Mouse (Mus musculus): ENCODE measurements at regions not wholly inside any gene's neighbourhood (a gene's known extent, or its start where the extent isn't known, plus 50 kb on each side); places are given as distances from the start of the nearest gene placed in this dataset.

DNA sequence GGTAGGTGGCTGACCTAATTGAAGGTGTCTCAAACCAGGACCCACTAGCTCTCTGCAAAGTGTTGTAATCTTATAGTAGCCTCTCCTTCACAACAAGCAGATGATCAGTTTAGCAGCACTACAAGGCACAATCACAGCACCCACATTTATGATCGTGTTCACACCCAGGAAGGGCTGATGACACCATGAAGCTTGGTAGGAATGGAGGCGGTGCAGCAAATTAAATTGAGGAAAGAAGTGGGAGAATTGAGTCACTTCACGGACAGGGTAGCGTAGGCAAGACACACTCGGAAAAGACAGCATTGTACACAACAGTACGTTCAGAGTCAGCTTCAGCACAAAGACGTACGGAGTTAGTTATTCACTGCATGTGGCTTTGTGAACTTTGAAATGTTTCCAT, 94.4 kb upstream of the Serp2 start:
- no peak overlapping the region for H3K9ac ChIP-seq (ENCODE audit: low read length)
- no peaks in the 10 kb centered on the region for H3K36me3 ChIP-seq (ENCODE audit: control insufficient read depth, insufficient read depth, low read length)
- no peak overlapping the region for H3K4me3 ChIP-seq (ENCODE audit: low read depth, low read length)
- no peaks in the 10 kb centered on the region for H3K9me3 ChIP-seq (ENCODE audit: control insufficient read depth, low read length)
- no peak overlapping the region for H3K27ac ChIP-seq (ENCODE audit: low read depth, low read length)
- 88% methylated on average over 8 of the region's 8 CpGs for WGBS
- H3K4me2 ChIP-seq (ENCODE audit: low read depth): no peak overlapping the region
- peaks cover 8% of the 10 kb centered on the region; the same call in 1 of the 2 replicates for H3K4me1 ChIP-seq (ENCODE audit: control insufficient read depth, insufficient read depth, low read length)
- DNase-seq (ENCODE audit: low spot score): no peak
- H3K27me3 ChIP-seq (ENCODE audit: control insufficient read depth, insufficient read depth, low read length): no peaks in the 10 kb centered on the region
- ATAC-seq (ENCODE audit: insufficient read depth, low FRiP score, low TSS enrichment): no peak

DNA sequence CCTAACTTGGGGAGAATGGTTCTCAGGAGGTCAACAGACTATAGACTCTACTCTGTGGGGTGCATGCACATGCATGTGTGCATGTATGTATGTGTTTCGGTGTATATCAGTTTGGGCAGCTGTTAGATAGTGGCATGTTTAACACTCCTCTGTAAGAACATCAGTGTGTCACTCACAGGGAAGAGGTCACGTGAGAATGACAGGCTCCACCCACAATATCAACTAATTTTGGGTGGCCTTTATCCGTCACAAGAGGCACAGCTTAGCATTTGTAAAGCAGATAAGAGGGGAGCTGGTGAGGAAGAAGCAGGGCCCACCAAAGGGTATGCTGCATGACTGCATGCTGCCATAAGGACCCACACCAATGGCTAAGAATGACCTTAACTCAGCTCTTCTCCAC, 93.2 kb upstream of the Serp2 start:
- ATAC-seq (ENCODE audit: insufficient read depth, low FRiP score, low TSS enrichment): no peak
- no peak overlapping the region for H3K4me3 ChIP-seq (ENCODE audit: low read depth, low read length)
- DNase-seq (ENCODE audit: low spot score): no peak
- no peak overlapping the region for H3K4me2 ChIP-seq (ENCODE audit: low read depth)
- peaks cover 8% of the 10 kb centered on the region; the same call in 1 of the 2 replicates for H3K4me1 ChIP-seq (ENCODE audit: control insufficient read depth, insufficient read depth, low read length)
- H3K27me3 ChIP-seq (ENCODE audit: control insufficient read depth, insufficient read depth, low read length): no peaks in the 10 kb centered on the region
- no peaks in the 10 kb centered on the region for H3K9me3 ChIP-seq (ENCODE audit: control insufficient read depth, low read length)
- H3K36me3 ChIP-seq (ENCODE audit: control insufficient read depth, insufficient read depth, low read length): no peaks in the 10 kb centered on the region
- H3K9ac ChIP-seq (ENCODE audit: low read length): no peak overlapping the region
- no peak overlapping the region for H3K27ac ChIP-seq (ENCODE audit: low read depth, low read length)
- WGBS: 96% methylated on average over 3 of the region's 3 CpGs

DNA sequence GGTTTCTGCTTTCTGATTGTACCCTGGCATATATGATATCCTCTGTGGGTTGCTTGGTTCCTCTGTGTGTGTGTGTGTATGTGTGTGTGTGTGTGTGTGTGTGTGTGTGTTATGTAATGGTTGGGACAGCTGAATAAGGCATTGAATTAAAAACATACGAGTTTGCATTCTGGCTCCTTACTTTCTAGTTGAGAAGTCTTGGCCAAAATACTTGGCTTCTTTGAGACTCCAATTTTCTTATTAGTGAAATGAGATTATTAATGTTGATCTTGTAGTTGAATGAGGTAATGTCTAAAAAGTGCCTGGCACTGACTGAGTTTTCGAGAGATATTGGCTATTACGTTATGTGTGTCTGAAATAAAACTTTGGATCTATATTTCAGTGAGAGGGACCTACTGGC, 88.0 kb upstream of the Serp2 start:
- H3K4me2 ChIP-seq (ENCODE audit: low read depth): no peak overlapping the region
- no peaks in the 10 kb centered on the region for H3K9me3 ChIP-seq (ENCODE audit: control insufficient read depth, low read length)
- H3K4me3 ChIP-seq (ENCODE audit: low read depth, low read length): no peak overlapping the region
- DNase-seq (ENCODE audit: low spot score): no peak
- 88% methylated on average over 3 of the region's 3 CpGs for whole genome bisulfite sequencing
- no peak for ATAC-seq (ENCODE audit: insufficient read depth, low FRiP score, low TSS enrichment)
- H3K27ac ChIP-seq (ENCODE audit: low read depth, low read length): no peak overlapping the region
- H3K36me3 ChIP-seq (ENCODE audit: control insufficient read depth, insufficient read depth, low read length): no peaks in the 10 kb centered on the region
- H3K27me3 ChIP-seq (ENCODE audit: control insufficient read depth, insufficient read depth, low read length): no peaks in the 10 kb centered on the region
- H3K9ac ChIP-seq (ENCODE audit: low read length): no peak overlapping the region
- no peaks in the 10 kb centered on the region for H3K4me1 ChIP-seq (ENCODE audit: control insufficient read depth, insufficient read depth, low read length)

DNA sequence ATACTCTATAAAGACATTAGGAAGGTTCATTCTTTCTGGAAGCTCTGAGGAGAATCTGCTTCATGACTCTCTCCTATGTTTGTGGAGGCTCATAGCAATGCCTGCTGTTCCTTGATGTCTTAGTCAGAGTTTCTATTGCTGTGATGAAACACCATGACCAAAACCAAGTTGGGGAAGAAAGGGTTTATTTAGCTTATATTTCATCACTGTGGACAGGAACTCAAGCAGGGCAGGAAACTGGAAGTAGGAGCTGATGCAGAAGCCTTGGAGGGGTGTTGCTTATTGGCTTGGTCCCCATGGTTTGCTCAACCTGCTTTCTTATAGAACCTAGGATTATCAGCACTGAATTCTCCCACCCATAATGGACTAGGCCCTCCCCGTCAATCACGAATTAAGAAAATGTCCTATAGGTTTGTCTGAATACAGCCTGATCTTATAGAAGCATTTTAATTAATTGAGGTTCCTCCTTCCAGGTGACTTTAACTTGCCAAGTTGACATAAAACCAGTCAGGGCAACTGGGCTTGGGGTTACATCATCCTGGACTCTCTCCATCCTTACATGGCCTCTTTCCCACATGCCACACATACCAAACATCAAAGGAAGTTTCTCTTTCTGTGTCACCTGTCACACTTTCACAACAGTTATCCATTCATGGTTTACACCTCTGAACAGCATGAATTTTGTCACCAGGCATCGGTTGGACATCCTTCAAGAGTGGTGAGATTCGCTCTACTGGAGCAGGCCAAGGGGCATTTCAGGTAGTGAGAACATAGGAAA, 85.3 kb upstream of the Serp2 start:
- H3K4me3 ChIP-seq (ENCODE audit: low read depth, low read length): no peak overlapping the region
- ATAC-seq (ENCODE audit: insufficient read depth, low FRiP score, low TSS enrichment): no peak
- 89% methylated on average over 4 of the region's 4 CpGs for WGBS
- no peaks in the 10 kb centered on the region for H3K4me1 ChIP-seq (ENCODE audit: control insufficient read depth, insufficient read depth, low read length)
- no peaks in the 10 kb centered on the region for H3K27me3 ChIP-seq (ENCODE audit: control insufficient read depth, insufficient read depth, low read length)
- H3K36me3 ChIP-seq (ENCODE audit: control insufficient read depth, insufficient read depth, low read length): no peaks in the 10 kb centered on the region
- no peak overlapping the region for H3K9ac ChIP-seq (ENCODE audit: low read length)
- H3K9me3 ChIP-seq (ENCODE audit: control insufficient read depth, low read length): no peaks in the 10 kb centered on the region
- no peak overlapping the region for H3K27ac ChIP-seq (ENCODE audit: low read depth, low read length)
- no peak for DNase-seq (ENCODE audit: low spot score)
- no peak overlapping the region for H3K4me2 ChIP-seq (ENCODE audit: low read depth)

DNA sequence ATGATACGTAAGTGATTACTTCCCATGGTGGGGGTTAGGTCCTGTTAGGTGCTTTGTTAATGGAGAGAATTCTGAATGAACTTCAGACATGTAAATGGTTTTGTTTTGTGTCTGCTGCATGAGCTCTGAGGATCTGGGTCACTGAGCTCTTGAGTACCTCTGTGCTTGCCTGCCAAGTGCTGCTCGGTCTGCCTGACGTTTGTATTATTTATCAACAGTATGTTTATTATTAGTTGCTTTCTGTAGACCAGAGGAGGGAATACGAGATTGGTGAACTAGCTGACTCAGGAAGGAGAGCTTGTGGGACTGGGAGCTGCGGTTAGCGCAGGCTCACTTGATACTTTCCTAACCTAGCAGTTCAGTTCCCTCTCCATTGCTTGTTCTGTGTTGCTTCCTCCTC, 76.5 kb upstream of the Serp2 start:
- ATAC-seq (ENCODE audit: insufficient read depth, low FRiP score, low TSS enrichment) (no peak), DNase-seq (ENCODE audit: low spot score) (no peak)
- H3K36me3 ChIP-seq (ENCODE audit: control insufficient read depth, insufficient read depth, low read length): no peaks in the 10 kb centered on the region
- no peak overlapping the region for H3K27ac ChIP-seq (ENCODE audit: low read depth, low read length)
- WGBS: 77% methylated on average over 6 of the region's 6 CpGs
- no peaks in the 10 kb centered on the region for H3K27me3 ChIP-seq (ENCODE audit: control insufficient read depth, insufficient read depth, low read length)
- no peak overlapping the region for H3K4me2 ChIP-seq (ENCODE audit: low read depth)
- H3K4me3 ChIP-seq (ENCODE audit: low read depth, low read length): no peak overlapping the region
- H3K9me3 ChIP-seq (ENCODE audit: control insufficient read depth, low read length): no peaks in the 10 kb centered on the region
- H3K4me1 ChIP-seq (ENCODE audit: control insufficient read depth, insufficient read depth, low read length): no peaks in the 10 kb centered on the region
- H3K9ac ChIP-seq (ENCODE audit: low read length): no peak overlapping the region

DNA sequence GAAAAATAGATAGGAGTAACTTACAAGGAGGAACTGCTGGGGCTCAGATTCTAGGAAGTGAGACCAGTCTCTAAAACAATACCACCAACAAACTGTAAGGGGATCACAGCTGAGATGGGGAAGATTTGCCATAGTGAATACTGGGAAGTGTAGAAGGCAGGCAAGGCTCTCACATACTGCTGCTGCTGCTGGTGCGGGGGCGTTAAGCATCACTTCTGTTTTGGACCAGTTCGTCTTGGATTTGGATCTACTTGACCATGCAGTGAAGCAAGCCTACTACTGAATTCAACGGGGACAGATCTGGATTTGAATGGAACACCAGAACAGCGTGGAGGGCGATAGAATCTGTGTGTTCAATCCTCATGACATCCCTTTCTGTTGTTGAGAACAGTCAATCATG, 76.1 kb upstream of the Serp2 start:
- Histone ChIP-seq H3K27ac (ENCODE audit: low read depth, low read length) (no peak overlapping the region), H3K4me2 (ENCODE audit: low read depth) (no peak overlapping the region), H3K9ac (ENCODE audit: low read length) (no peak overlapping the region), H3K4me3 (ENCODE audit: low read depth, low read length) (no peak overlapping the region), H3K27me3 (ENCODE audit: control insufficient read depth, insufficient read depth, low read length) (no peaks in the 10 kb centered on the region), H3K9me3 (ENCODE audit: control insufficient read depth, low read length) (no peaks in the 10 kb centered on the region), H3K36me3 (ENCODE audit: control insufficient read depth, insufficient read depth, low read length) (no peaks in the 10 kb centered on the region), H3K4me1 (ENCODE audit: control insufficient read depth, insufficient read depth, low read length) (no peaks in the 10 kb centered on the region)
- no peak for ATAC-seq (ENCODE audit: insufficient read depth, low FRiP score, low TSS enrichment)
- 81% methylated on average over 6 of the region's 6 CpGs for WGBS
- no peak for DNase-seq (ENCODE audit: low spot score)

DNA sequence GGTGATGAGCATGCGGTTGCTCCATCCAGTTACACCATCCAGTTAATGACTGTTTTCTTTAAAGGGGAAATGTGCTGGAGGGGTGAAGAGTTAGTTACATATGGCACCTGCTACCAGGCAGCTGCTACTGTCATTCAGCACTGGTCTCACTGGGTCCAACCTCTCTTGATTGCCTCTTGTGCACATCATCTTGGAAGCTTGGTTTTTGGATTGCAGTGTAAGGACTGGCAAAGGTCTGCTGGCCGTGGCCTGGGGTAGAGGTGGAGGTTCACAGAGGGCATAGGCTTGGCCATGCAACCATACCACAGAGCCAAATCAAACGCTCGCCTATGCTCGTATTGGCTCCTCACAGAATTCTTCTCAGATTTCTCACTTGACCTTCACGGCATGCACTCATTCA, 75.1 kb upstream of the Serp2 start:
- no peak for ATAC-seq (ENCODE audit: insufficient read depth, low FRiP score, low TSS enrichment)
- Histone ChIP-seq H3K27ac (ENCODE audit: low read depth, low read length) (no peak overlapping the region), H3K4me1 (ENCODE audit: control insufficient read depth, insufficient read depth, low read length) (no peaks in the 10 kb centered on the region), H3K9me3 (ENCODE audit: control insufficient read depth, low read length) (no peaks in the 10 kb centered on the region), H3K27me3 (ENCODE audit: control insufficient read depth, insufficient read depth, low read length) (no peaks in the 10 kb centered on the region), H3K9ac (ENCODE audit: low read length) (no peak overlapping the region), H3K36me3 (ENCODE audit: control insufficient read depth, insufficient read depth, low read length) (no peaks in the 10 kb centered on the region), H3K4me3 (ENCODE audit: low read depth, low read length) (no peak overlapping the region), H3K4me2 (ENCODE audit: low read depth) (no peak overlapping the region)
- WGBS: 74% methylated on average over 6 of the region's 6 CpGs
- DNase-seq (ENCODE audit: low spot score): no peak

DNA sequence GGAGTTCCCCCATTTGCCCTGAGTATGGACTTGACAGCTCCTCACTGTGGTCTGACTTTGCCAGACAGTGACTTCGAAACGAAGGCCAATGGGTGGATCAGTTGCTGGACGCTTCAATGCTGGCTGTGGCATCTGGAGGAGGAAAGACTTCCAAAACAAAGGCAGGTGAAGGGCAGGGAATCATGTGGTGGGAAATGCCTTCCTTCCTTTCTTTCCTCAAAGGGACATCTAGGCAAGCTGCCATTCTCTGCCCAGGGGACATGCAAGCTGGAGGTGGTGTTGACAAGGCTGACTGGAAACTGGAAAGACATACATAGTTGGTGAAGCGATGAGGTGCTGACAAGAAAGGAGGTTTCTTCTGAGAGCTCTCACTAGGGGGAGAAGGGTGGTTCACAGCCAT, 74.5 kb upstream of the Serp2 start:
- DNase-seq (ENCODE audit: low spot score) (no peak), ATAC-seq (ENCODE audit: insufficient read depth, low FRiP score, low TSS enrichment) (no peak)
- Histone ChIP-seq H3K27me3 (ENCODE audit: control insufficient read depth, insufficient read depth, low read length) (no peaks in the 10 kb centered on the region), H3K9me3 (ENCODE audit: control insufficient read depth, low read length) (no peaks in the 10 kb centered on the region), H3K9ac (ENCODE audit: low read length) (no peak overlapping the region), H3K4me2 (ENCODE audit: low read depth) (no peak overlapping the region), H3K27ac (ENCODE audit: low read depth, low read length) (no peak overlapping the region), H3K4me1 (ENCODE audit: control insufficient read depth, insufficient read depth, low read length) (no peaks in the 10 kb centered on the region), H3K4me3 (ENCODE audit: low read depth, low read length) (no peak overlapping the region), H3K36me3 (ENCODE audit: control insufficient read depth, insufficient read depth, low read length) (no peaks in the 10 kb centered on the region)
- 86% methylated on average over 4 of the region's 4 CpGs for WGBS

DNA sequence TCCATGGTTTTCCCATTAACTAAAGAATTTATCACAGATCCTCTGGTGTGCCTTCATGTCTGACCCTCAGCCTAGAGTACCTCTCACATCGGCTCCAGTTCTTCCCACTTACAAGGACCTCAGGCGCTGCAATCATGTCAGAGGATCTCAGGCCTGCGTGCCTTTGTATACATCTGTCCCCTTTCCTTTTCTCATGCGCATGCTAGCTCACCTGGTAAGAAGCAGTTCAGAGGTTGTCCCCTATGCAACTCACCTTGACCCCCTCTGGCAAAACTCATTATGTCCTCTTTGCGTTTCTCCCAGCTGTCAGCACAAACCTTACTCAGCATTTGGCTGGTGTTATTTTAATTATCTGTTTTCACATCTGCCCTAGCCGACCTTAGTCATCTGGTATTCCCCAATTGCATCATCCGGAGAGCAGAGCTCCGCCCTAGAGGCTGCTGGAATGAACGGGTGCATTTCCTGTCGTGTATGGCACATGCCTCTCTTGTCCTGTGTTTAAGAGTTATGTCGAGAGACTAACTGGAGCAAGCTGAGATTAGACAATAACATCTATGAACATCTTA, 73.3 kb upstream of the Serp2 start:
- DNase-seq (ENCODE audit: low spot score) (no peak), ATAC-seq (ENCODE audit: insufficient read depth, low FRiP score, low TSS enrichment) (no peak)
- Histone ChIP-seq H3K36me3 (ENCODE audit: control insufficient read depth, insufficient read depth, low read length) (no peaks in the 10 kb centered on the region), H3K9me3 (ENCODE audit: control insufficient read depth, low read length) (no peaks in the 10 kb centered on the region), H3K4me1 (ENCODE audit: control insufficient read depth, insufficient read depth, low read length) (peaks cover 5% of the 10 kb centered on the region; the same call in 1 of the 2 replicates), H3K9ac (ENCODE audit: low read length) (no peak overlapping the region), H3K4me3 (ENCODE audit: low read depth, low read length) (no peak overlapping the region), H3K27me3 (ENCODE audit: control insufficient read depth, insufficient read depth, low read length) (no peaks in the 10 kb centered on the region), H3K27ac (ENCODE audit: low read depth, low read length) (no peak overlapping the region), H3K4me2 (ENCODE audit: low read depth) (no peak overlapping the region)
- 86% methylated on average over 11 of the region's 11 CpGs for WGBS
